In genomic region chr7:19005417-19006121, GRCm38 (mm10) we compare ENCODE assay signal across 10 mouse cellular contexts. TPM values are rescaled to one million over a fixed set of nuclear protein-coding genes. Genes with fewer than 3 reads are reported as not detected.
DNase-seq lines count a peak whose midpoint lies in the region; ATAC-seq and TF ChIP-seq lines count a peak whose summit lies in the region.
"Had no signal": no experiment of that assay in that cellular context is flagged by ENCODE, and none has a peak within 500 bp of the region (broad histone marks: within the 10 kb centered on the region; RNA-seq: fewer than 3 reads in every experiment).

No protein-coding gene starts in this region.

- no peak for DNase-seq in heart, adult 2 months
- no peak for DNase-seq in embryo, embryonic 10 days (ENCODE audit: low spot score)
- no peak for DNase-seq in retina, postnatal 1 day

- H3K36me3 ChIP-seq in heart, embryonic 12.5 days = peaks cover 20% of the 10 kb centered on the region
- H3K36me3 ChIP-seq in heart, adult 2 months (ENCODE audit: control insufficient read depth, insufficient read depth, low read length) = peaks cover 2% of the 10 kb centered on the region
- H3K36me3 ChIP-seq in hindbrain, embryonic 13.5 days = peaks cover 29% of the 10 kb centered on the region
- peaks cover 27% of the 10 kb centered on the region for H3K36me3 ChIP-seq in midbrain, embryonic 13.5 days

- intact Hi-C loops in heart, adult 2 months (cut with DNase I) = loop anchor here (2.0 kb wide), 2 partner anchors 17 to 109 kb away; partner anchors contain the start of gene Foxa3

- no peak for TF ChIP-seq CTCF in heart, adult 2 months (IDR thresholded peaks at IDR 0.05)

- no peaks in the 10 kb centered on the region for H3K9me3 ChIP-seq in heart, embryonic 12.5 days (replicated peaks)
- no peaks in the 10 kb centered on the region for H3K9me3 ChIP-seq in hindbrain, embryonic 13.5 days
- H3K9me3 ChIP-seq in midbrain, embryonic 13.5 days = no peaks in the 10 kb centered on the region

- no peak overlapping the region for H3K27ac ChIP-seq in heart, embryonic 12.5 days (ENCODE audit: poor library complexity, severe bottlenecking)
- H3K27ac ChIP-seq in heart, adult 2 months = no peak overlapping the region
- no peak overlapping the region for H3K27ac ChIP-seq in brown adipose tissue, adult 24 weeks (replicated peaks; ENCODE audit: low read depth, low read length)
- 0 out of 2 replicates have a peak overlapping the region, but pooled peaks have one; percentile 12 for H3K27ac ChIP-seq in hindbrain, embryonic 13.5 days
- no peak overlapping the region for H3K27ac ChIP-seq in midbrain, embryonic 13.5 days
- H3K27ac ChIP-seq: macrophage had no signal

- TF ChIP-seq POLR2A in heart, adult 2 months (IDR thresholded peaks at IDR 0.05; ENCODE audit: insufficient read depth, low read depth, low read length) = no peak

- 85% methylated on average over 34 of the region's 34 CpGs for WGBS in heart, embryonic 12.5 days
- whole genome bisulfite sequencing in heart, adult 2 months = 85% methylated on average over 34 of the region's 34 CpGs
- WGBS in hindbrain, embryonic 13.5 days = 81% methylated on average over 33 of the region's 34 CpGs
- 83% methylated on average over 34 of the region's 34 CpGs for WGBS in midbrain, embryonic 13.5 days

- H3K27me3 ChIP-seq in heart, embryonic 12.5 days (replicated peaks) = no peaks in the 10 kb centered on the region
- no peaks in the 10 kb centered on the region for H3K27me3 ChIP-seq in heart, adult 2 months (ENCODE audit: control insufficient read depth, insufficient read depth, low read length)
- no peaks in the 10 kb centered on the region for H3K27me3 ChIP-seq in hindbrain, embryonic 13.5 days
- H3K27me3 ChIP-seq in midbrain, embryonic 13.5 days = no peaks in the 10 kb centered on the region

- no peak for TF ChIP-seq EP300 in heart, adult 2 months (IDR thresholded peaks at IDR 0.05; ENCODE audit: insufficient read depth, low read depth, low read length)

- H3K9ac ChIP-seq in heart, embryonic 12.5 days = peak overlapping the region; percentile 97; the same call in 1 of the 2 replicates
- no peak overlapping the region for H3K9ac ChIP-seq in heart, adult 2 months (ENCODE audit: low read depth, low read length)
- H3K9ac ChIP-seq in hindbrain, embryonic 13.5 days = peak overlapping the region; percentile 97
- peak overlapping the region; percentile 98 for H3K9ac ChIP-seq in midbrain, embryonic 13.5 days (replicated peaks)

- peaks cover 47% of the 10 kb centered on the region for H3K4me1 ChIP-seq in heart, embryonic 12.5 days (replicated peaks)
- peaks cover 2% of the 10 kb centered on the region; the same call in 1 of the 2 replicates for H3K4me1 ChIP-seq in heart, adult 2 months (ENCODE audit: control insufficient read depth, insufficient read depth, low read length)
- peaks cover 11% of the 10 kb centered on the region for H3K4me1 ChIP-seq in brown adipose tissue, adult 24 weeks (ENCODE audit: control insufficient read depth, insufficient read depth, insufficient read length, low read length)
- peaks cover 54% of the 10 kb centered on the region for H3K4me1 ChIP-seq in hindbrain, embryonic 13.5 days (replicated peaks)
- peaks cover 46% of the 10 kb centered on the region for H3K4me1 ChIP-seq in midbrain, embryonic 13.5 days (replicated peaks)

- peaks cover 4% of the 10 kb centered on the region; the same call in 1 of the 2 replicates for H3K79me2 ChIP-seq in heart, adult 2 months (replicated peaks; ENCODE audit: control insufficient read depth, insufficient read depth, low read length)

- H3K4me2 ChIP-seq in heart, embryonic 12.5 days = peak overlapping the region; percentile 99
- peak overlapping the region; percentile 100 for H3K4me2 ChIP-seq in hindbrain, embryonic 13.5 days
- H3K4me2 ChIP-seq in midbrain, embryonic 13.5 days (replicated peaks) = peak overlapping the region; percentile 100

- ATAC-seq in heart, embryonic 12.5 days (ENCODE audit: insufficient number of reproducible peaks, low FRiP score) = no peak
- no peak for ATAC-seq in hindbrain, embryonic 13.5 days (ENCODE audit: low FRiP score)
- no peak for ATAC-seq in midbrain, embryonic 13.5 days
- ATAC-seq in megakaryocyte-erythroid progenitor cell, adult 5-6 weeks (replicated peaks; ENCODE audit: low FRiP score, low TSS enrichment, poor library complexity, severe bottlenecking) = no peak

- peak overlapping the region; percentile 78; the same call in 1 of the 2 replicates for H3K4me3 ChIP-seq in heart, embryonic 12.5 days
- H3K4me3 ChIP-seq in heart, adult 2 months = no peak overlapping the region
- peak overlapping the region; percentile 93; the same call in 1 of the 2 replicates for H3K4me3 ChIP-seq in brown adipose tissue, adult 24 weeks (ENCODE audit: insufficient read depth, low read depth, low read length)
- peak overlapping the region; percentile 91 for H3K4me3 ChIP-seq in hindbrain, embryonic 13.5 days
- peak overlapping the region; percentile 94 for H3K4me3 ChIP-seq in midbrain, embryonic 13.5 days (replicated peaks)

RNA-seq across cellular contexts. Expression of gene Irf2bp1, which starts 1.7 kb away (rescaled TPM):
- 21.3 and 22.8 TPM in 2 replicates for polyA plus RNA-seq in heart, embryonic 12.5 days (2016; fragmentation: Nextera tagmentation; extraction: Ambion mirVana)
- 10 to 100 TPM; 22.5 to 24.5 TPM for total RNA-seq in heart, adult 2 months (2021)
- 12.7 and 15.1 TPM in 2 replicates for polyA plus RNA-seq in heart, adult 2 months (2012; rRNA removed)
- 7.9 and 11.4 TPM in 2 replicates for polyA plus RNA-seq in brown adipose tissue, adult 24 weeks (2012; ENCODE audit: insufficient read depth, insufficient read length, missing spikeins)
- polyA plus RNA-seq in hindbrain, embryonic 13.5 days (2015; fragmentation: Nextera tagmentation; extraction: Ambion mirVana) = 23.4 and 24.6 TPM in 2 replicates
- polyA plus RNA-seq in midbrain, embryonic 13.5 days (2015; fragmentation: Nextera tagmentation; extraction: Ambion mirVana) = 21.6 and 29.4 TPM in 2 replicates
- total RNA-seq in megakaryocyte-erythroid progenitor cell, adult 5-6 weeks (2014; fragmentation: Nextera tagmentation) = 23.8 TPM in 2 replicates
- total RNA-seq in megakaryocyte-erythroid progenitor cell, adult 5-6 weeks (2017) = 12.3 and 12.7 TPM in 2 replicates

RNA-seq across cellular contexts. Expression of gene Mypop, which starts 14.5 kb away (rescaled TPM):
- 2.7 and 3.0 TPM in 2 replicates for polyA plus RNA-seq in heart, embryonic 12.5 days (2016; fragmentation: Nextera tagmentation; extraction: Ambion mirVana)
- total RNA-seq in heart, adult 2 months (2021) = 1 to 10 TPM; 3.5 to 3.9 TPM
- polyA plus RNA-seq in heart, adult 2 months (2012; rRNA removed) = 3.4 and 4.0 TPM in 2 replicates
- 2.7 and 6.0 TPM in 2 replicates for polyA plus RNA-seq in brown adipose tissue, adult 24 weeks (2012; ENCODE audit: insufficient read depth, insufficient read length, missing spikeins)
- 4.8 and 5.2 TPM in 2 replicates for polyA plus RNA-seq in hindbrain, embryonic 13.5 days (2015; fragmentation: Nextera tagmentation; extraction: Ambion mirVana)
- polyA plus RNA-seq in midbrain, embryonic 13.5 days (2015; fragmentation: Nextera tagmentation; extraction: Ambion mirVana) = 3.8 and 4.2 TPM in 2 replicates
- total RNA-seq in megakaryocyte-erythroid progenitor cell, adult 5-6 weeks (2014; fragmentation: Nextera tagmentation) = not detected in 2 replicates
- total RNA-seq in megakaryocyte-erythroid progenitor cell, adult 5-6 weeks (2017) = 0.23 and 2.0 TPM in 2 replicates

RNA-seq across cellular contexts. Expression of gene Foxa3, which starts 17.8 kb away (rescaled TPM):
- 0.37 TPM in 1 of 2 replicates, not detected in the other for polyA plus RNA-seq in heart, embryonic 12.5 days (2016; fragmentation: Nextera tagmentation; extraction: Ambion mirVana)
- total RNA-seq in heart, adult 2 months (2021) = not detected
- 0.06 TPM in 1 of 2 replicates, not detected in the other for polyA plus RNA-seq in heart, adult 2 months (2012; rRNA removed)
- polyA plus RNA-seq in brown adipose tissue, adult 24 weeks (2012; ENCODE audit: insufficient read depth, insufficient read length, missing spikeins) = not detected in 2 replicates
- not detected in 2 replicates for polyA plus RNA-seq in hindbrain, embryonic 13.5 days (2015; fragmentation: Nextera tagmentation; extraction: Ambion mirVana)
- not detected in 2 replicates for polyA plus RNA-seq in midbrain, embryonic 13.5 days (2015; fragmentation: Nextera tagmentation; extraction: Ambion mirVana)
- not detected in 2 replicates for total RNA-seq in megakaryocyte-erythroid progenitor cell, adult 5-6 weeks (2014; fragmentation: Nextera tagmentation)
- total RNA-seq in megakaryocyte-erythroid progenitor cell, adult 5-6 weeks (2017) = not detected in 2 replicates
- polyA plus RNA-seq: frontal cortex, adult 2 months; macrophage had no signal

RNA-seq across cellular contexts. Expression of gene Nanos2, which starts 18.4 kb away (rescaled TPM):
- polyA plus RNA-seq in heart, embryonic 12.5 days (2016; fragmentation: Nextera tagmentation; extraction: Ambion mirVana) = not detected in 2 replicates
- not detected for total RNA-seq in heart, adult 2 months (2021)
- polyA plus RNA-seq in heart, adult 2 months (2012; rRNA removed) = 0.08 TPM in 1 of 2 replicates, not detected in the other
- polyA plus RNA-seq in brown adipose tissue, adult 24 weeks (2012; ENCODE audit: insufficient read depth, insufficient read length, missing spikeins) = not detected in 2 replicates
- 0.75 and 1.1 TPM in 2 replicates for polyA plus RNA-seq in hindbrain, embryonic 13.5 days (2015; fragmentation: Nextera tagmentation; extraction: Ambion mirVana)
- 0.26 and 0.58 TPM in 2 replicates for polyA plus RNA-seq in midbrain, embryonic 13.5 days (2015; fragmentation: Nextera tagmentation; extraction: Ambion mirVana)
- total RNA-seq in megakaryocyte-erythroid progenitor cell, adult 5-6 weeks (2014; fragmentation: Nextera tagmentation) = not detected in 2 replicates
- total RNA-seq in megakaryocyte-erythroid progenitor cell, adult 5-6 weeks (2017) = not detected in 2 replicates
- polyA plus RNA-seq: macrophage had no signal

RNA-seq across cellular contexts. Expression of gene Sympk, which starts 18.6 kb away (rescaled TPM):
- 33.2 TPM in 2 replicates for polyA plus RNA-seq in heart, embryonic 12.5 days (2016; fragmentation: Nextera tagmentation; extraction: Ambion mirVana)
- 10 to 100 TPM; 93.2 to 99.4 TPM for total RNA-seq in heart, adult 2 months (2021)
- polyA plus RNA-seq in heart, adult 2 months (2012; rRNA removed) = 54.9 and 61.3 TPM in 2 replicates
- polyA plus RNA-seq in brown adipose tissue, adult 24 weeks (2012; ENCODE audit: insufficient read depth, insufficient read length, missing spikeins) = 28.1 and 42.9 TPM in 2 replicates
- 29.7 and 30.1 TPM in 2 replicates for polyA plus RNA-seq in hindbrain, embryonic 13.5 days (2015; fragmentation: Nextera tagmentation; extraction: Ambion mirVana)
- polyA plus RNA-seq in midbrain, embryonic 13.5 days (2015; fragmentation: Nextera tagmentation; extraction: Ambion mirVana) = 31.8 and 37.2 TPM in 2 replicates
- 73.9 and 91.0 TPM in 2 replicates for total RNA-seq in megakaryocyte-erythroid progenitor cell, adult 5-6 weeks (2014; fragmentation: Nextera tagmentation)
- total RNA-seq in megakaryocyte-erythroid progenitor cell, adult 5-6 weeks (2017) = 35.3 and 52.2 TPM in 2 replicates
